Mouse (Mus musculus) liver, adult 2 months (tissue): Measurements from ENCODE around the gene Ren1.

Experiments
- CTCF ChIP-seq: fragments of 200-500 bp; IDR thresholded peaks from 2 replicates; pipeline ENCODE4 v1.5.1; 2011; ENCODE audit warnings: low read depth, low read length, control low read depth
- POLR2A ChIP-seq: fragments of 200-500 bp; IDR thresholded peaks from 2 replicates; pipeline ENCODE4 v1.6.1; 2011; ENCODE audit warnings: low read length, control low read depth; ENCODE audit not compliant: insufficient read depth; ENCODE audit errors: extremely low read depth

DNA sequence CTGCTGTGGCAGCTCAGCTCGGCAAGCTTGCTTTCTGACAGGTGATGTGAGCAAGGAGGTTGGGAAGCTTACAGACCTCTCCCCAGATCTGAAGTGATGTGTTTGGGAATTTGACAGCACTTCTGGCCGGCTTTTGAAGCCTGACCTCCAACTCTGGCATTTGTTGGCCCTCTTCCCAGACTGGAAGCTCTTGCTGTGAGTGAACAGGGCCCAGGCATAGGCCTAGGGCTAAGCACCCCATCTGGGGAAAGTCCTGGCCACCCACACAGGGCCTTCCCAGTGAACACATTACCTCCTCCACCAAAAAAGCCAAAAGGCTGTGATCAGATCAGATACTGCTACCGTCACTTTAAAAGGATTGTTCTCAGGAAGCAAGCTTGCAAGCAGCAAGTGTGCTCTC lies 47.8 kb upstream of the Ren1 start:
- no peak for TF ChIP-seq POLR2A
- TF ChIP-seq CTCF: no peak
